Mouse (Mus musculus) left cerebral cortex, postnatal 14 days (tissue): ENCODE data around the gene Duox1. TPM values are rescaled to one million over a fixed set of nuclear protein-coding genes. Genes with fewer than 3 reads are reported as not detected.

ENCODE experiments used
- DNase-seq, 2 experiments: peaks; one replicate each; pipeline ENCODE4 v3.0.0; 2021 to 2022; ENCODE audit warnings: low spot score in 2 of 2, mixed read lengths in 1 of 2
- intact Hi-C: fragments of 180-260 bp; cut with DNase I; formaldehyde crosslinking; loops from one replicate; pipeline ENCODE4 v1.15.1; 2025
- long read RNA-seq, 2 experiments: library from polyadenylated mRNA; stranded (forward); transcript quantifications; one replicate each; pipeline ENCODE4 v2.0.0; 2021
- total RNA-seq, 2 experiments: library from RNA; stranded (reverse); gene quantifications; 2 replicates each; pipeline ENCODE4 v1.2.3; 2021

The Duox1 gene
- under 1 TPM; 0.07 to 0.15 TPM for total RNA-seq
- long read RNA-seq, experiment 1, result 0 reads
- long read RNA-seq, experiment 2, result 0 reads

- DNase-seq, result no peak
- intact Hi-C loops, result no loop called here
Observed at GRCm38 (mm10) chr2:122315372-122315771, at the start of gene Duox1. Duox1 (plus strand) TSS chr2:122315672.

GRCm38 (mm10) chr2:122266407-122267193 is 48.9 kb upstream of the Duox1 start:
- DNase-seq, result no peak
- intact Hi-C loops, result no loop called here

GRCm38 (mm10) chr2:122278769-122279168 is 36.7 kb upstream of the Duox1 start:
- intact Hi-C loops, result no loop called here
- DNase-seq, result no peak

- no peak for DNase-seq
Observed at GRCm38 (mm10) chr2:122284091-122284490, 31.4 kb upstream of the Duox1 start.

GRCm38 (mm10) chr2:122286137-122286536 is 29.3 kb upstream of the Duox1 start:
- no peak for DNase-seq
- intact Hi-C loops, result no loop called here

More at GRCm38 (mm10) chr2:122284091-122284490, 31.4 kb upstream of the Duox1 start:
- intact Hi-C loops, result no loop called here

- intact Hi-C loops, result loop anchor here (5.0 kb wide), 1 partner anchor 48 kb away; no protein-coding TSS in a partner anchor
- DNase-seq, result no peak
Observed at GRCm38 (mm10) chr2:122294916-122295315, 20.6 kb upstream of the Duox1 start.

- intact Hi-C loops, result loop anchor here (5.0 kb wide), 1 partner anchor 50 kb away; no protein-coding TSS in a partner anchor
Observed at GRCm38 (mm10) chr2:122297271-122298095, 18.0 kb upstream of the Duox1 start.

GRCm38 (mm10) chr2:122298096-122298499 is 17.4 kb upstream of the Duox1 start, which contains the start of gene Duox2:
Duox2 (minus strand) TSS chr2:122298449.
- DNase-seq, result no peak
- intact Hi-C loops, result loop anchor here (5.0 kb wide), 1 partner anchor 51 kb away; no protein-coding TSS in a partner anchor

More at GRCm38 (mm10) chr2:122297271-122298095, 18.0 kb upstream of the Duox1 start:
- DNase-seq, result no peak

- intact Hi-C loops, result loop anchor here (5.0 kb wide), 1 partner anchor 52 kb away; no protein-coding TSS in a partner anchor
- no peak for DNase-seq
Observed at GRCm38 (mm10) chr2:122298596-122299490, 16.6 kb upstream of the Duox1 start, which contains the start of gene Duoxa2. Duoxa2 (plus strand) TSS chr2:122298900.

GRCm38 (mm10) chr2:122299911-122300655 is 15.4 kb upstream of the Duox1 start:
- no peak for DNase-seq
- intact Hi-C loops, result loop anchor here (5.0 to 10.0 kb wide), 2 partner anchors 53 to 255 kb away; no protein-coding TSS in a partner anchor

- no peak for DNase-seq
- intact Hi-C loops, result loop anchor here (10.0 kb wide), 1 partner anchor 254 kb away; no protein-coding TSS in a partner anchor
Observed at GRCm38 (mm10) chr2:122300656-122301020, 14.8 kb upstream of the Duox1 start.

GRCm38 (mm10) chr2:122301081-122301920 is 14.2 kb upstream of the Duox1 start:
- intact Hi-C loops, result loop anchor here (10.0 kb wide), 1 partner anchor 254 kb away; no protein-coding TSS in a partner anchor
- peak; percentile 30 to 35 for DNase-seq

GRCm38 (mm10) chr2:122301921-122302573 is 13.4 kb upstream of the Duox1 start:
- intact Hi-C loops, result loop anchor here (2.0 to 10.0 kb wide), 2 partner anchors 107 to 253 kb away; no protein-coding TSS in a partner anchor
- no peak for DNase-seq

GRCm38 (mm10) chr2:122302574-122303241 is 12.8 kb upstream of the Duox1 start:
- intact Hi-C loops, result loop anchor here (2.0 to 10.0 kb wide), 2 partner anchors 108 to 252 kb away; no protein-coding TSS in a partner anchor
- peak; percentile 62 to 77 for DNase-seq

- DNase-seq, result no peak
- intact Hi-C loops, result loop anchor here (10.0 kb wide), 1 partner anchor 250 kb away; no protein-coding TSS in a partner anchor
Observed at GRCm38 (mm10) chr2:122304544-122304943, 10.9 kb upstream of the Duox1 start.
